Mouse (Mus musculus): Measurements from ENCODE around the gene Fndc3b. TPM values are rescaled to one million over a fixed set of nuclear protein-coding genes. Genes with fewer than 3 reads are reported as not detected.

Fndc3b gene
- polyA plus RNA-seq (2012; rRNA removed), result 6.5 and 7.1 TPM in 2 replicates

DNA sequence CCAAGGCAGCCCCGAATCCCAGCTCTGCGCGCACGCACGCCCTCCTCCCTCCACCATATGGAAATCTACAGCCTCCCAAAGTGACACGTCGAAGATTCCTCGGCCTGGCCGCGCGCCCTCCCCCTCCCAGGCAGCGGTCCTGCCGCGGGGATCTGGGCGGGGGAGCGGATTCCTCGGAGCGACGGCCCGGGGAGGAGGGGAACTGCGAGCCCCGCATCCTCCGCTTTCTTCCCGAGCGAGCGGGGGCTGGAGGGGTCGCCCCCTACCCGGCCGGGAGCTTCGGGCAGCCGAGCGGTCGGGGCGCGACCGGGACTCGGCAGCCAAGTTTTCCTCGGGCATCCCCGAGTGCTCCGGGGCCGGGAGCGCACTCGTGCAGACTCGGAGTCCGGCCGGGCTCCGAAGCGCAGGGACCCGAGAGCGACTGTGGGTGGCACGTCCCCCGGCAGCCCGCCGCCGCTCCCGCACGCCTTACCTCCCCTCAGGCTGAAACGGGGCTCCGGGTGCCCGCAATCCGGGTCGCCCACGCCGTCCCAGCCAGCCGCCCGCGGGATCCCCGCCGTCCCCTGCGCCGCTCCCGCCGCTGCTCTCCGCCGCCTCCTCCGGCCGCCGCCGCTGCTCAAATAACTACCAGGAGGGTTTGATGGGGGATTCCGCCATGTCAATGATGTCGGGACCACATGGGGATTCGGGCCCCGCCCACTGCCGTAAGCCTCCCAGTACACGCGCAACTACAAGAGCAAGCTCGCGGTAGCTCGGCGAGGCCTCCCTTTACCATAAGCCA, at the start of gene Fndc3b:
Fndc3b (minus strand) TSS at position 660 of the 781 bp plus-strand sequence.
- Histone ChIP-seq H3K4me1 (ENCODE audit: control insufficient read depth, insufficient read depth, low read length) (0 out of 2 replicates have a peak, but pooled peaks cover 1% of the 10 kb centered on the region), H3K4me3 (ENCODE audit: insufficient read depth, low read length) (peak within 1 kb of the TSS; percentile 67), H3K27ac (ENCODE audit: insufficient read depth, low read length) (peak within 1 kb of the TSS; percentile 88)
- TF ChIP-seq CTCF (IDR thresholded peaks at IDR 0.05; ENCODE audit: extremely low read depth, insufficient read depth, low read length) (no peak), POLR2A (IDR thresholded peaks at IDR 0.05; ENCODE audit: extremely low read depth, insufficient read depth, low read length) (peak; percentile 89)

DNA sequence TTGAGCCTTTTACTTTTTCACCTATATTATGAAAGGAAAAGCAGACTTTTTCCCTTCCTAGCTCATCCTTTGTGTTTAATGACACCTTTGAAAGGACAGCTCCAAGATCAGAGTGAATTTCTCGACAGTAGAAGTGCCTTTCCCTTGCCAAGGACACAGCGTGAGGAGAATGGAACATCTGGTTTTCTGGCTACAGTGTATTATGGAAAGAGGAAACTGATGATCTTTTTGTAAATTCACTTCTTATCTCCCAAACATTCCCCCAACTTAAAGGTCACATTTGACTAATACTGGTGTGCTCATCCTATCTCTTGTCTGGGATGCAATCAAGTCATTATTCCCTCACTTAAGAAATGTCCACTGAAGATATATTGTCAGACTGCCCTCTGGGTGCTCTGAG, 49.2 kb upstream of the Fndc3b start:
- TF ChIP-seq POLR2A (IDR thresholded peaks at IDR 0.05; ENCODE audit: extremely low read depth, insufficient read depth, low read length), result no peak
- no peak for TF ChIP-seq CTCF (IDR thresholded peaks at IDR 0.05; ENCODE audit: extremely low read depth, insufficient read depth, low read length)
- H3K4me1 ChIP-seq (ENCODE audit: control insufficient read depth, insufficient read depth, low read length), result peaks cover 7% of the 10 kb centered on the region
- no peak overlapping the region for H3K4me3 ChIP-seq (ENCODE audit: insufficient read depth, low read length)
- no peak overlapping the region for H3K27ac ChIP-seq (ENCODE audit: insufficient read depth, low read length)

DNA sequence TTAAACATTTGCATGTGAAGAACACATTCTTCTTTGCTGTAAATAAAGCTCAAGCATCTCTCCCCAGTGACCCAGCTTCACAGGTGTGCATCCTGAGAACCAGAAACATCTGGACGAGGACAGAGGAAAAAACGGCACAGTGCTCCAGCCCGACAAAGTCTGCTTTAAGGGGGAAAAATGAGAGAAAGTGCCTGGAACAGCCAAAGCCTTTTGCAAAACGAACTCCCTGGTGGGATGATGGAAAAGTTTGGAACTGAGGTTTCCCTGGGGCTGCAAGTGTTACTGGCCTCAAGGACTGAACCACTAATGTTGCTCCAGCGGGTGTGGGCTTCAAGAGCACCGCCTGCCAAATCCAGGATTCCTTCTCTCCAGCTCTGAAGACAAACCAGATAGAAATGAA, 47.9 kb upstream of the Fndc3b start:
- H3K4me1 ChIP-seq (ENCODE audit: control insufficient read depth, insufficient read depth, low read length), result no peaks in the 10 kb centered on the region
- H3K4me3 ChIP-seq (ENCODE audit: insufficient read depth, low read length), result no peak overlapping the region
- no peak for TF ChIP-seq POLR2A (IDR thresholded peaks at IDR 0.05; ENCODE audit: extremely low read depth, insufficient read depth, low read length)
- no peak overlapping the region for H3K27ac ChIP-seq (ENCODE audit: insufficient read depth, low read length)

DNA sequence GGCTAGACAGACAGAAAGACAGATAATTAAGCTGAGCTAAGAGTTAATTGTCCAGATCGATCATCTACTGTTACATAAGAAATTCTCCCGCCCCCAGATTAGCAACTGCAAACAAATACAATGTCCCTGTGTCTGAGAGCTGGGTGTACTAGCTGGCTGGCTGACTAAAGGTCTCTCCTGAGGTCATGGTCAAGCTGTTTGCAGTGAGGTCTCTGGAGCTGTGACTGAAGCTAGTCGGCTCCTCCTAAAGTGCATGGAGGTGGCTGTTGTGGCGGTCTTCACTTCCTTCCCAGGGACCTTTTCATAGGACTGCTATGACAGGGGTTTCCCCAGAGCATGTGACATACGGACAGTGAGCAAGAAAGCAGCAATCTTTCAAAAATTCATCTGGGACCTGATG, 40.5 kb upstream of the Fndc3b start:
- Histone ChIP-seq H3K4me1 (ENCODE audit: control insufficient read depth, insufficient read depth, low read length) (no peaks in the 10 kb centered on the region), H3K4me3 (ENCODE audit: insufficient read depth, low read length) (no peak overlapping the region), H3K27ac (ENCODE audit: insufficient read depth, low read length) (no peak overlapping the region)
- no peak for TF ChIP-seq POLR2A (IDR thresholded peaks at IDR 0.05; ENCODE audit: extremely low read depth, insufficient read depth, low read length)
- TF ChIP-seq CTCF (IDR thresholded peaks at IDR 0.05; ENCODE audit: extremely low read depth, insufficient read depth, low read length), result no peak

DNA sequence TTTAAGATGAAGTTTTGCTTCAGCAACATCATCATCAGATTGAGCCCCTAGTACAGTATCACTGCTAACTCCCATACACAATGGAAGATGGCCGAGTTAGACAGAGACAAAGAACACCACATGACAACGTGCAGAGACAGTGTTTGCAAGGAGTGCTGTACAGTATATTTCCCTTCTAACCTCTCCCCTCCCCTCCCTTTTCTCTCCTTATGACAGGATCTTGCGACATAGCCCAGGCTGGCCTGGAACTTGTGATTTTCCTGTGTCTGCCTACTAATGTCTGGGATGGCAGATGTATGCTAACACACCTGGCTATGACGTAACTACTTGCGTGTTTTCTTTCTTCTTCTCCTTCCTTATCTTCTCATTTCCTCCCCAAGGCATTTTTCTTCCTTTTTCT, 40.0 kb upstream of the Fndc3b start:
- TF ChIP-seq CTCF (IDR thresholded peaks at IDR 0.05; ENCODE audit: extremely low read depth, insufficient read depth, low read length) (no peak), POLR2A (IDR thresholded peaks at IDR 0.05; ENCODE audit: extremely low read depth, insufficient read depth, low read length) (no peak)
- H3K4me1 ChIP-seq (ENCODE audit: control insufficient read depth, insufficient read depth, low read length), result no peaks in the 10 kb centered on the region
- no peak overlapping the region for H3K4me3 ChIP-seq (ENCODE audit: insufficient read depth, low read length)
- no peak overlapping the region for H3K27ac ChIP-seq (ENCODE audit: insufficient read depth, low read length)

DNA sequence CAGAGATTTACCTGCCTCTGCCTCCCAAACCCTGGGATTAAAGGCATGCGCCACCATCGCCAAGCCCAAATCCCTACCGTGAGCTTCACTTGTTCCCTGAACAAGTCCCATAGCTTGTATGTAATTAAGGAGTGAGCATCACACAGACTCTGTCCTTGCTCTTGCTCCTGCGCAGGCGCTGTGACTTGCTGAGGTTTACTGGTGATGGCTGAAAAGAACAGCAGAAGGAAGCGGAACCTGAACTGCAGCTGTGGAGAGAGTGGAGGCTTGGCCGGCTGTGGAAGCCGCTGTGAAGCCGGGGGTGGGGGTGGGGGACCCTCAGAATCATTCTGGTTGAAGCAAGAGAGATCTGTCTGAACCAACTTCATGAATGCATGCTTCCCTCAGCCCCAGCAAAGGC, 34.5 kb upstream of the Fndc3b start:
- no peak for TF ChIP-seq CTCF (IDR thresholded peaks at IDR 0.05; ENCODE audit: extremely low read depth, insufficient read depth, low read length)
- TF ChIP-seq POLR2A (IDR thresholded peaks at IDR 0.05; ENCODE audit: extremely low read depth, insufficient read depth, low read length), result no peak
- no peaks in the 10 kb centered on the region for H3K4me1 ChIP-seq (ENCODE audit: control insufficient read depth, insufficient read depth, low read length)
- no peak overlapping the region for H3K4me3 ChIP-seq (ENCODE audit: insufficient read depth, low read length)
- no peak overlapping the region for H3K27ac ChIP-seq (ENCODE audit: insufficient read depth, low read length)

DNA sequence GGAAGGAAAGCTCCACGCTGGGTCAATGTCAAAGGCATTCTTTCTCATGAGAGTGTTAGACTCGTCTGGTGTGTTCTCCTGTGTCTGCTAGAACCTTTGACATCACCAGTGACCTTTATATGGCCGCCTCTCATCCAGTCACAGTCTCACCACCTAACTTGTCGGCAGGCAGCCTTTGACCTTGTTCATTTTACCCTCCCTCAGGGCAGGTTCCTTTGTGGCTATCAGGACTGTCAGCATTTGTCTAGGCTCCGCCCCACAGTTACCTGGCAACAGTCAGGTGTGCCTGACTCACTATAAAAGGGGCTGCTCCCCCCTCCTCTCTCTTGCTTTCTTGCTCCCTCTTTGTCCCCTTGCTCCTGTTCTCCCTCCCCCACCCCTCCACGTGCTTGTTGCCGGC, 33.6 kb upstream of the Fndc3b start:
- H3K4me1 ChIP-seq (ENCODE audit: control insufficient read depth, insufficient read depth, low read length), result no peaks in the 10 kb centered on the region
- no peak overlapping the region for H3K4me3 ChIP-seq (ENCODE audit: insufficient read depth, low read length)
- TF ChIP-seq POLR2A (IDR thresholded peaks at IDR 0.05; ENCODE audit: extremely low read depth, insufficient read depth, low read length) (no peak), CTCF (IDR thresholded peaks at IDR 0.05; ENCODE audit: extremely low read depth, insufficient read depth, low read length) (no peak)
- H3K27ac ChIP-seq (ENCODE audit: insufficient read depth, low read length), result no peak overlapping the region

GRCm38 (mm10) chr3:27743271-27744145, 32.4 kb upstream of the Fndc3b start:
- no peak for TF ChIP-seq POLR2A (IDR thresholded peaks at IDR 0.05; ENCODE audit: extremely low read depth, insufficient read depth, low read length)
- TF ChIP-seq CTCF (IDR thresholded peaks at IDR 0.05; ENCODE audit: extremely low read depth, insufficient read depth, low read length), result no peak
- H3K4me1 ChIP-seq (ENCODE audit: control insufficient read depth, insufficient read depth, low read length), result no peaks in the 10 kb centered on the region
- no peak overlapping the region for H3K27ac ChIP-seq (ENCODE audit: insufficient read depth, low read length)
- no peak overlapping the region for H3K4me3 ChIP-seq (ENCODE audit: insufficient read depth, low read length)

DNA sequence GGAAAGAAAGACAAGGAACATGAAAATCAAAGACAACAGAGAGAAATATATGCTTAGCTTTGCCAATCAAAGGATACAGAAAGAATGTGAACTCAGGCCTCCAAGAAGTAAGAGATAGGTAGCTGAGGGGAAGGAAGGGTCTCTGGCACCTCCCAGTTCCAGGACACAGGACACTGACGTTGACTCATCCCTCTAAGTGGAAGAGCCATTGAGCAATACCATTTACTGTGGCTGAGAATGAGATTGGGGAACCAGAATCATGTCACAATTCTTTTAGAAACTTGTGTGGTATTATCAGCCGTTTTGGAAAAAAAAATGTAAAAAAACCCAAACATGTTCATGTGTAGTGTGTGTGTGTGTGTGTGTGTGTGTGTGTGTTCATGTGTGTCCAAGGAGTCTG, 31.0 kb upstream of the Fndc3b start:
- H3K4me1 ChIP-seq (ENCODE audit: control insufficient read depth, insufficient read depth, low read length), result no peaks in the 10 kb centered on the region
- H3K27ac ChIP-seq (ENCODE audit: insufficient read depth, low read length), result no peak overlapping the region
- TF ChIP-seq CTCF (IDR thresholded peaks at IDR 0.05; ENCODE audit: extremely low read depth, insufficient read depth, low read length) (no peak), POLR2A (IDR thresholded peaks at IDR 0.05; ENCODE audit: extremely low read depth, insufficient read depth, low read length) (no peak)
- H3K4me3 ChIP-seq (ENCODE audit: insufficient read depth, low read length), result no peak overlapping the region

Data from cortical plate, adult 2 months (tissue).